Mouse (Mus musculus): ENCODE measurements around the gene Plk5.

GRCm38 (mm10) chr10:80396822-80397523 is 40.7 kb downstream of the Plk5 start:
- TF ChIP-seq CTCF (conservative IDR thresholded peaks at IDR 0.05; ENCODE audit: insufficient read depth, insufficient read length, low read depth, low read length) (no peak), POLR2A (IDR thresholded peaks at IDR 0.05; ENCODE audit: low read depth, low read length) (no peak)
